Mouse (Mus musculus): ENCODE measurements around the gene Canx. TPM values are rescaled to one million over a fixed set of nuclear protein-coding genes. Genes with fewer than 3 reads are reported as not detected.

Canx gene
- polyA plus RNA-seq, 1 experiment from 2014 or later, result 130 TPM

GRCm38 (mm10) chr11:50358950-50359861 is 33.7 kb upstream of the Canx start:
- 4% methylated on average over 74 of the region's 74 CpGs for whole genome bisulfite sequencing (ENCODE audit: insufficient replicate concordance)
- H3K36me3 ChIP-seq (replicated peaks; ENCODE audit: insufficient read depth, low read length), result no peaks in the 10 kb centered on the region
- peak overlapping the region; percentile 61 for H3K9ac ChIP-seq (replicated peaks)
- H3K27me3 ChIP-seq (ENCODE audit: insufficient read depth, low read length), result no peaks in the 10 kb centered on the region
- no peaks in the 10 kb centered on the region for H3K9me3 ChIP-seq (ENCODE audit: low read length)
- H3K27ac ChIP-seq (ENCODE audit: low read depth), result no peak overlapping the region
- TF ChIP-seq EP300 (IDR thresholded peaks at IDR 0.05; ENCODE audit: low read depth) (no peak), CTCF (IDR thresholded peaks at IDR 0.05; ENCODE audit: low read depth) (no peak)
- H3K4me1 ChIP-seq (ENCODE audit: insufficient read depth), result peaks cover 18% of the 10 kb centered on the region; the same call in 1 of the 2 replicates
- peak overlapping the region; percentile 63 for H3K4me3 ChIP-seq (ENCODE audit: low read depth, low read length)
- ATAC-seq (peak; percentile 21; the same call in 1 of the 2 replicates), DNase-seq (peak; percentile 57)
- H3K4me2 ChIP-seq (ENCODE audit: low read depth, low read length), result peak overlapping the region; percentile 97

DNA sequence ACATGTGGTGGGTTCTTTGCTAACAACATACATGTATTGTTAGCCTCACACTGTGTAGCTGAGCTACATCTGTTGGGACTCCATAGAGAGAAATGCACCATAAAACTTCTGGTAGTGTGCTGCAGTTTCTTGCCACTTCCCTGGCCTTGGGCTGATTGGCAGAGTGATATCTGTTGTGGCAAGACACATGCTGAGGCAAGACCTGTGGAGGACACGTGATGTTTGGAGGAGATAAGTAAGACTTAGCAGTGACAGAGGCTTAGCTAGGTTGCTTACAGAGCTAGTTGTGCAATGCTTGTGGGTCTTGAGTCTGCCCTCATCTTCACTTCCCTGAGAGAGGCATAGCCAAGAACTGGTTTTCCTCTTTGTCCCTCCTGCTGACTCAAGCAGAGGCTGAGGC is 29.9 kb upstream of the Canx start:
- Histone ChIP-seq H3K9me3 (ENCODE audit: low read length) (no peaks in the 10 kb centered on the region), H3K36me3 (replicated peaks; ENCODE audit: insufficient read depth, low read length) (no peaks in the 10 kb centered on the region), H3K27ac (ENCODE audit: low read depth) (peak overlapping the region; percentile 75), H3K27me3 (ENCODE audit: insufficient read depth, low read length) (no peaks in the 10 kb centered on the region), H3K9ac (replicated peaks) (no peak overlapping the region), H3K4me2 (ENCODE audit: low read depth, low read length) (no peak overlapping the region), H3K4me1 (ENCODE audit: insufficient read depth) (peaks cover 18% of the 10 kb centered on the region; the same call in 1 of the 2 replicates), H3K4me3 (ENCODE audit: low read depth, low read length) (no peak overlapping the region)
- no peak for TF ChIP-seq EP300 (IDR thresholded peaks at IDR 0.05; ENCODE audit: low read depth)
- no peak for TF ChIP-seq CTCF (IDR thresholded peaks at IDR 0.05; ENCODE audit: low read depth)
- DNase-seq (no peak), ATAC-seq (peak; percentile 35)
- 35% methylated on average over 1 of the region's 1 CpGs for WGBS (ENCODE audit: insufficient replicate concordance)

- ATAC-seq (peak; percentile 88), DNase-seq (peak; percentile 33)
- peak overlapping the region; percentile 19; the same call in 1 of the 2 replicates for H3K4me2 ChIP-seq (ENCODE audit: low read depth, low read length)
- no peaks in the 10 kb centered on the region for H3K9me3 ChIP-seq (ENCODE audit: low read length)
- peak overlapping the region; percentile 75 for H3K27ac ChIP-seq (ENCODE audit: low read depth)
- WGBS (ENCODE audit: insufficient replicate concordance), result 59% methylated on average over 3 of the region's 3 CpGs
- no peaks in the 10 kb centered on the region for H3K36me3 ChIP-seq (replicated peaks; ENCODE audit: insufficient read depth, low read length)
- H3K4me3 ChIP-seq (ENCODE audit: low read depth, low read length), result no peak overlapping the region
- no peak overlapping the region for H3K9ac ChIP-seq (replicated peaks)
- TF ChIP-seq EP300 (IDR thresholded peaks at IDR 0.05; ENCODE audit: low read depth), result no peak
- TF ChIP-seq CTCF (IDR thresholded peaks at IDR 0.05; ENCODE audit: low read depth), result no peak
- peaks cover 18% of the 10 kb centered on the region; the same call in 1 of the 2 replicates for H3K4me1 ChIP-seq (ENCODE audit: insufficient read depth)
- H3K27me3 ChIP-seq (ENCODE audit: insufficient read depth, low read length), result no peaks in the 10 kb centered on the region
Measured at GRCm38 (mm10) chr11:50354851-50355250, 29.4 kb upstream of the Canx start.

DNA sequence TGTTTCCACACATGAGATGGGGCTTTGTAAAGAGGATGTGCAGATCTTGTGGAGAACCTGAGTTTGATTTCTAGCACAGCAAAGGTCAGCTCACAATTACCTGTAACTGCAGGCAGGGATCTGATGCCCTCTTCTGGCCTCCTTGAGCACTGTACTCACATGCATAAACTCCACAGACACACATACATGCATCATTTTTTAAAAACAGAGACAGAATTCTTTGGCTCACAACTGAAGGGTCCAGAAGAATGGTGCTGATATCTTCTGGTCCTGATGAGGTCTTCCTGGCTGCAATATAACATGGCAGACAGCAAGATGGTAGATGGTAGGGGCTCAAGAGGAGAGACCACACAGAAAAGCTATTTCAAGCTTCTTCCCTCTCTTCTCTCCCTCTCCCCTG is 28.7 kb upstream of the Canx start, which contains the start of gene Cby3:
Gene Cby3 (plus strand): TSS at position 301 of the 400 bp plus-strand sequence.
- Histone ChIP-seq H3K9ac (replicated peaks) (no peak within 1 kb of the TSS), H3K27me3 (ENCODE audit: insufficient read depth, low read length) (no peaks in the 10 kb centered on the region), H3K9me3 (ENCODE audit: low read length) (no peaks in the 10 kb centered on the region), H3K4me2 (ENCODE audit: low read depth, low read length) (peak within 1 kb of the TSS; percentile 19; the same call in 1 of the 2 replicates), H3K36me3 (replicated peaks; ENCODE audit: insufficient read depth, low read length) (no peaks in the 10 kb centered on the region), H3K27ac (ENCODE audit: low read depth) (peak within 1 kb of the TSS; percentile 75), H3K4me1 (ENCODE audit: insufficient read depth) (peaks cover 13% of the 10 kb centered on the region; the same call in 1 of the 2 replicates), H3K4me3 (ENCODE audit: low read depth, low read length) (no peak within 1 kb of the TSS)
- no peak for DNase-seq
- ATAC-seq, result no peak
- peak; percentile 35 for TF ChIP-seq CTCF (IDR thresholded peaks at IDR 0.05; ENCODE audit: low read depth)
- TF ChIP-seq EP300 (IDR thresholded peaks at IDR 0.05; ENCODE audit: low read depth), result no peak

- Histone ChIP-seq H3K4me2 (ENCODE audit: low read depth, low read length) (no peak overlapping the region), H3K27ac (ENCODE audit: low read depth) (no peak overlapping the region), H3K27me3 (ENCODE audit: insufficient read depth, low read length) (no peaks in the 10 kb centered on the region), H3K9me3 (ENCODE audit: low read length) (no peaks in the 10 kb centered on the region), H3K36me3 (replicated peaks; ENCODE audit: insufficient read depth, low read length) (no peaks in the 10 kb centered on the region), H3K9ac (replicated peaks) (no peak overlapping the region), H3K4me3 (ENCODE audit: low read depth, low read length) (no peak overlapping the region), H3K4me1 (ENCODE audit: insufficient read depth) (peaks cover 9% of the 10 kb centered on the region; the same call in 1 of the 2 replicates)
- TF ChIP-seq CTCF (IDR thresholded peaks at IDR 0.05; ENCODE audit: low read depth), result no peak
- no peak for TF ChIP-seq EP300 (IDR thresholded peaks at IDR 0.05; ENCODE audit: low read depth)
- WGBS (ENCODE audit: insufficient replicate concordance), result 60% methylated on average over 2 of the region's 2 CpGs
- ATAC-seq (no peak), DNase-seq (no peak)
Measured at GRCm38 (mm10) chr11:50352177-50352576, 26.7 kb upstream of the Canx start.

DNA sequence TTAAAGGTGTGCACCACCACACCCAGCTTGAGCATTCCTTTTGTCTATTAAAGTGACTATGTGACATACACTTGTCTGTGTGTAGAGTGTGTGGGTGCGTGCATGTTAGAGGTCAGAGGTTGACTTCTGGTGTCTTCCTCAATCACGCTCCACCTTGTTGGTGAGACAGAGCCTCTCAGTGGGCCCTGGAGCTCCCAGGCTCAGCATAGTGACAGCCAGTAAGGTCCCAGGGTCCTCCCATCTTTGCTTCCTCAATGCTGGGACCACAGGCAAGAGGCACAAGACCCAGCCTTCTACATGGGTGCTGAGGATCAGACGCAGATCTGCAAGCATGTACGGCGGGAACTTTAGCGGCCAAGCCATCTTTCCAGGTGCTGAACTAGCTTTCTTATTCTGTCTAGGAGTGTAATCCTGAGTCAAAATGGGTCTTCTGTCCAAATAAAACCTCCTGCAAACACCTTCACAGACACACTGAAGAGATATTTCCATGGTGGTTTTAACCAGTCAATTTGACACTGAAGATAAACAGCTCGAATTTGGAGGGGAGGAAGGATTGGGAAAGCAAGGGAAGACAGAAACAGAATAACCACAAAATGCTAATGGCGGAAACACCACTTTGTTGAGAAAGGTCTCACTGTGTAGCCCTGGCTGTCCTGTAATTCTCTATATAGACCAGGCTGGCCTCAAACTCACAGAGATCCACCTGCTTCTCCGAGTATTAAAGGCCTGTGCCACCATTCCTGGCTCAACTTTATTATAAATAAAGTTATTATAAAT is 21.0 kb upstream of the Canx start:
- TF ChIP-seq EP300 (IDR thresholded peaks at IDR 0.05; ENCODE audit: low read depth) (no peak), CTCF (IDR thresholded peaks at IDR 0.05; ENCODE audit: low read depth) (no peak)
- Histone ChIP-seq H3K9me3 (ENCODE audit: low read length) (no peaks in the 10 kb centered on the region), H3K27me3 (ENCODE audit: insufficient read depth, low read length) (no peaks in the 10 kb centered on the region), H3K4me2 (ENCODE audit: low read depth, low read length) (no peak overlapping the region), H3K27ac (ENCODE audit: low read depth) (peak overlapping the region; percentile 34; the same call in 1 of the 2 replicates), H3K4me3 (ENCODE audit: low read depth, low read length) (no peak overlapping the region), H3K4me1 (ENCODE audit: insufficient read depth) (no peaks in the 10 kb centered on the region; the same call in 1 of the 2 replicates), H3K36me3 (replicated peaks; ENCODE audit: insufficient read depth, low read length) (no peaks in the 10 kb centered on the region), H3K9ac (replicated peaks) (0 out of 2 replicates have a peak overlapping the region, but pooled peaks have one; percentile 21)
- 74% methylated on average over 9 of the region's 9 CpGs for WGBS (ENCODE audit: insufficient replicate concordance)
- ATAC-seq (no peak), DNase-seq (no peak)

Data from liver, postnatal 0 days (tissue).